Mouse (Mus musculus) hindbrain, embryonic 16.5 days (tissue): ENCODE results near the gene Ppp4r2. TPM values are rescaled to one million over a fixed set of nuclear protein-coding genes. Genes with fewer than 3 reads are reported as not detected.
A peak's percentile ranks its signal among the peaks of the same experiment; 100 is the strongest.

Experiments
- ATAC-seq: fragments of 200-750 bp; cut with Nextera tagmentation; 2 replicates; pipeline ENCODE4 v1.8.0; 2017; ENCODE audit warnings: moderate TSS enrichment, moderate library complexity
- H3K27ac ChIP-seq: fragments of 300-500 bp; sonication (generic); 2 replicates; pipeline ENCODE4 v1.5.1; 2014; ENCODE audit warnings: low read depth, mild to moderate bottlenecking, control low read depth, low read length, moderate library complexity
- H3K27me3 ChIP-seq: fragments of 300-500 bp; sonication (generic); replicated peaks from 2 replicates; pipeline ENCODE4 v1.6.1; 2014; ENCODE audit warnings: low read length; ENCODE audit not compliant: control insufficient read depth, insufficient read depth
- H3K36me3 ChIP-seq: fragments of 300-500 bp; sonication (generic); 2 replicates; pipeline ENCODE4 v1.6.1; 2014; ENCODE audit warnings: mild to moderate bottlenecking, low read length, moderate library complexity, mixed read lengths; ENCODE audit not compliant: control insufficient read depth, insufficient read depth
- H3K4me1 ChIP-seq: fragments of 300-500 bp; sonication (generic); 2 replicates; pipeline ENCODE4 v1.6.1; 2014; ENCODE audit warnings: low read depth, low read length; ENCODE audit not compliant: control insufficient read depth, insufficient read depth
- H3K4me2 ChIP-seq: fragments of 300-500 bp; sonication (generic); 2 replicates; pipeline ENCODE4 v1.6.1; 2014; ENCODE audit warnings: mild to moderate bottlenecking, low read length, control low read depth, moderate library complexity
- H3K4me3 ChIP-seq: fragments of 300-500 bp; sonication (generic); 2 replicates; pipeline ENCODE4 v1.5.1; 2014; ENCODE audit warnings: mild to moderate bottlenecking, low read length, control low read depth, moderate library complexity
- H3K9ac ChIP-seq: fragments of 300-500 bp; sonication (generic); 2 replicates; pipeline ENCODE4 v1.6.1; 2014; ENCODE audit warnings: low read depth, mild to moderate bottlenecking, control low read depth, low read length, moderate library complexity
- H3K9me3 ChIP-seq: fragments of 300-500 bp; sonication (generic); 2 replicates; pipeline ENCODE4 v1.6.1; 2014; ENCODE audit warnings: mild to moderate bottlenecking, low read length, moderate library complexity; ENCODE audit not compliant: control insufficient read depth
- WGBS: fragments of 180-500 bp; shearing (Covaris S2); extraction: QIAGEN DNeasy Blood & Tissue Kit; methylation state at CpG from one replicate; pipeline ENCODE4 v1.1.7; 2014; 5-methylcytosine and 5-hydroxymethylcytosine counted together
- polyA plus RNA-seq: library from polyadenylated mRNA; unstranded; fragments of >200 nt; fragmentation: Nextera tagmentation; extraction: Ambion mirVana; gene quantifications from 2 replicates; pipeline ENCODE4 v1.2.1, GENCODE M21; 2015

The Ppp4r2 gene
- polyA plus RNA-seq, 1 experiment from 2014 or later = 12.3 TPM

- Histone ChIP-seq H3K4me1 (no peaks in the 10 kb centered on the region; the same call in 1 of the 2 replicates), H3K36me3 (no peaks in the 10 kb centered on the region), H3K27me3 (no peaks in the 10 kb centered on the region), H3K9me3 (peaks cover 3% of the 10 kb centered on the region), H3K27ac (no peak overlapping the region), H3K4me2 (no peak overlapping the region), H3K4me3 (no peak overlapping the region), H3K9ac (no peak overlapping the region)
- ATAC-seq = peak; percentile 35
- 43% methylated on average over 7 of the region's 7 CpGs for WGBS
Observed at GRCm38 (mm10) chr6:100885376-100885775, 52.0 kb downstream of the Ppp4r2 start.

GRCm38 (mm10) chr6:100887012-100887411 is 53.6 kb downstream of the Ppp4r2 start:
- Histone ChIP-seq H3K4me2 (no peak overlapping the region), H3K4me3 (no peak overlapping the region), H3K9ac (no peak overlapping the region), H3K36me3 (no peaks in the 10 kb centered on the region), H3K27ac (no peak overlapping the region), H3K27me3 (no peaks in the 10 kb centered on the region), H3K9me3 (peaks cover 3% of the 10 kb centered on the region), H3K4me1 (no peaks in the 10 kb centered on the region; the same call in 1 of the 2 replicates)
- 81% methylated on average over 9 of the region's 9 CpGs for WGBS
- no peak for ATAC-seq

- WGBS = 74% methylated on average over 6 of the region's 6 CpGs
- ATAC-seq = no peak
- Histone ChIP-seq H3K4me2 (no peak overlapping the region), H3K4me1 (no peaks in the 10 kb centered on the region; the same call in 1 of the 2 replicates), H3K4me3 (no peak overlapping the region), H3K27me3 (no peaks in the 10 kb centered on the region), H3K36me3 (no peaks in the 10 kb centered on the region), H3K27ac (no peak overlapping the region), H3K9me3 (peaks cover 3% of the 10 kb centered on the region), H3K9ac (no peak overlapping the region)
Observed at GRCm38 (mm10) chr6:100889340-100889739, 55.9 kb downstream of the Ppp4r2 start.

- WGBS = 45% methylated on average over 4 of the region's 4 CpGs
- Histone ChIP-seq H3K27ac (peak overlapping the region; percentile 13; the same call in 1 of the 2 replicates), H3K9ac (no peak overlapping the region), H3K4me1 (no peaks in the 10 kb centered on the region; the same call in 1 of the 2 replicates), H3K4me2 (no peak overlapping the region), H3K27me3 (no peaks in the 10 kb centered on the region), H3K9me3 (peaks cover under 1% of the 10 kb centered on the region), H3K36me3 (no peaks in the 10 kb centered on the region), H3K4me3 (no peak overlapping the region)
- ATAC-seq = peak; percentile 93
Observed at GRCm38 (mm10) chr6:100892489-100892888, 59.1 kb downstream of the Ppp4r2 start.

GRCm38 (mm10) chr6:100893073-100893472 is 59.7 kb downstream of the Ppp4r2 start:
- H3K9ac ChIP-seq = no peak overlapping the region
- 83% methylated on average over 5 of the region's 5 CpGs for WGBS

GRCm38 (mm10) chr6:100895183-100895582 is 61.8 kb downstream of the Ppp4r2 start:
- Histone ChIP-seq H3K27ac (no peak overlapping the region), H3K4me1 (no peaks in the 10 kb centered on the region; the same call in 1 of the 2 replicates), H3K9me3 (no peaks in the 10 kb centered on the region), H3K9ac (no peak overlapping the region), H3K36me3 (no peaks in the 10 kb centered on the region), H3K27me3 (no peaks in the 10 kb centered on the region), H3K4me3 (no peak overlapping the region), H3K4me2 (no peak overlapping the region)
- WGBS = 48% methylated on average over 8 of the region's 8 CpGs
- no peak for ATAC-seq

More at GRCm38 (mm10) chr6:100893073-100893472, 59.7 kb downstream of the Ppp4r2 start:
- Histone ChIP-seq H3K4me3 (no peak overlapping the region), H3K27ac (peak overlapping the region; percentile 13; the same call in 1 of the 2 replicates), H3K27me3 (no peaks in the 10 kb centered on the region), H3K36me3 (no peaks in the 10 kb centered on the region), H3K4me1 (no peaks in the 10 kb centered on the region; the same call in 1 of the 2 replicates), H3K9me3 (no peaks in the 10 kb centered on the region), H3K4me2 (no peak overlapping the region)
- no peak for ATAC-seq

- Histone ChIP-seq H3K4me2 (no peak overlapping the region), H3K27me3 (no peaks in the 10 kb centered on the region), H3K36me3 (no peaks in the 10 kb centered on the region), H3K4me1 (no peaks in the 10 kb centered on the region; the same call in 1 of the 2 replicates), H3K9ac (no peak overlapping the region), H3K4me3 (no peak overlapping the region), H3K9me3 (no peaks in the 10 kb centered on the region), H3K27ac (no peak overlapping the region)
- 69% methylated on average over 5 of the region's 5 CpGs for WGBS
- no peak for ATAC-seq
Observed at GRCm38 (mm10) chr6:100896883-100897282, 63.5 kb downstream of the Ppp4r2 start.

GRCm38 (mm10) chr6:100904463-100904862 is 71.0 kb downstream of the Ppp4r2 start:
- no peaks in the 10 kb centered on the region for H3K9me3 ChIP-seq
- H3K36me3 ChIP-seq = no peaks in the 10 kb centered on the region
- no peak overlapping the region for H3K4me2 ChIP-seq
- H3K9ac ChIP-seq = no peak overlapping the region
- ATAC-seq = no peak
- no peak overlapping the region for H3K27ac ChIP-seq
- H3K27me3 ChIP-seq = no peaks in the 10 kb centered on the region
- WGBS = 48% methylated on average over 5 of the region's 5 CpGs
- no peak overlapping the region for H3K4me3 ChIP-seq
- H3K4me1 ChIP-seq = no peaks in the 10 kb centered on the region

- no peak overlapping the region for H3K9ac ChIP-seq
- no peaks in the 10 kb centered on the region for H3K36me3 ChIP-seq
- no peaks in the 10 kb centered on the region for H3K9me3 ChIP-seq
- H3K4me3 ChIP-seq = no peak overlapping the region
- H3K4me2 ChIP-seq = no peak overlapping the region
- ATAC-seq = no peak
- 73% methylated on average over 2 of the region's 2 CpGs for WGBS
- H3K27me3 ChIP-seq = no peaks in the 10 kb centered on the region
- no peaks in the 10 kb centered on the region; the same call in 1 of the 2 replicates for H3K4me1 ChIP-seq
- no peak overlapping the region for H3K27ac ChIP-seq
Observed at GRCm38 (mm10) chr6:100910136-100910675, 76.8 kb downstream of the Ppp4r2 start.
